Mouse (Mus musculus): Measurements from ENCODE around the gene Odf2. TPM values are rescaled to one million over a fixed set of nuclear protein-coding genes. Genes with fewer than 3 reads are reported as not detected.

The Odf2 gene
- polyA plus RNA-seq, 1 experiment from 2014 or later, result 65.6 TPM

- H3K27me3 ChIP-seq, result no peaks in the 10 kb centered on the region
- no peak overlapping the region for H3K27ac ChIP-seq (replicated peaks)
- H3K4me1 ChIP-seq (replicated peaks), result peaks cover 25% of the 10 kb centered on the region
- no peaks in the 10 kb centered on the region for H3K9me3 ChIP-seq
- no peak overlapping the region for H3K4me3 ChIP-seq
- no peak for ATAC-seq (ENCODE audit: low read depth)
- H3K4me2 ChIP-seq, result no peak overlapping the region
- H3K9ac ChIP-seq, result no peak overlapping the region
- H3K36me3 ChIP-seq, result peaks cover 42% of the 10 kb centered on the region
- WGBS, result 99% methylated on average over 7 of the region's 7 CpGs
These were observed 72.2 kb downstream of the Odf2 start for GRCm38 (mm10) chr2:29961246-29961645.

DNA sequence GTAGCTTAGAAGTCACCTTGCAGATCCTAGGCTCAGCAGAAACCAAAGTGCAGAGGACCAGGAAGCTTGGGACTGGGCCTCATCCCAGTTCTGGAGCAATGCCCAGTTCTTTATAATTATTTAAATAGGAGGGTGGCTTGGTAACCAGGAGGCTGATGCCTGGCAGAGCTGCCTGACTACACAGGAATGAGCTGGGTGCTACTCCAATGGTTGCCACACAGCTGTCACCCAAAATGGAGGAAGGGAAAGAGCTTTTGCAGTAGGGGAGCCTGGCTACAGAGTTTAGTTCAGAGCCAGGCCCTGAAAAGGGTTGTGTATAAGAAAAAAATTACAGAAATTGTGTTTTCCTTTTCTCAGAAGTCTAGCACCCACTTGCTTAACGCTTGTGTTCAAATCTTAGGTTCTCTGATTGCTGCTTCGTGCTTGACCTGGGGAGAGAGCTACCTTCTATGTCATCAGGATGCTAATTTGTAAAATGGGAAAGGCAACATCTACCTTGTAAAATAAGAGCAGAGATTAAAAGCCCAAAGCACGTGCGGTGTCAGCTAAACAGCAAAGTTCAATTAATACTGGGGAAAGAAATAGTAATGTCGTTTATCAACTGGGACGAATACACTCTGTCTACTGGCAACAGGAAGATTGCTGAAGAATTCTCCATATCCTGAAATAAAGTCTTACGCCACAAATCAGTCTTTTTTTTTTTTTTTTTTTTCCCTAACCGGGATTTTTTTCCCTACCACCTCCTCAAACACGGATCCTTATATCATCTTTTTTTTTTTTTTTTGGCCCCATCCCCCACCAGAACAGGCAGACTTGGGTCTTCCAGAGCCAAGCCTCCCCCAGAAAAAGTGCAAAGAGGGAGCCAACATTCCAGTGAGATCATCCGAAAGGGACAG is 75.6 kb downstream of the Odf2 start:
- peaks cover 25% of the 10 kb centered on the region for H3K36me3 ChIP-seq
- H3K27me3 ChIP-seq, result no peaks in the 10 kb centered on the region
- H3K27ac ChIP-seq (replicated peaks), result peak overlapping the region; percentile 99
- H3K9me3 ChIP-seq, result no peaks in the 10 kb centered on the region
- H3K4me2 ChIP-seq, result peak overlapping the region; percentile 87
- H3K4me1 ChIP-seq (replicated peaks), result peaks cover 57% of the 10 kb centered on the region
- peak overlapping the region; percentile 95 for H3K4me3 ChIP-seq
- no peak for ATAC-seq (ENCODE audit: low read depth)
- H3K9ac ChIP-seq, result peak overlapping the region; percentile 99
- WGBS, result 17% methylated on average over 10 of the region's 10 CpGs

- no peaks in the 10 kb centered on the region for H3K27me3 ChIP-seq
- H3K27ac ChIP-seq (replicated peaks), result peak within 1 kb of the TSS; percentile 99
- H3K36me3 ChIP-seq, result peaks cover 25% of the 10 kb centered on the region
- H3K4me3 ChIP-seq, result peak within 1 kb of the TSS; percentile 95
- ATAC-seq (ENCODE audit: low read depth), result peak; percentile 99
- H3K9me3 ChIP-seq, result no peaks in the 10 kb centered on the region
- H3K9ac ChIP-seq, result peak within 1 kb of the TSS; percentile 99
- H3K4me2 ChIP-seq, result peak within 1 kb of the TSS; percentile 87
- peaks cover 64% of the 10 kb centered on the region for H3K4me1 ChIP-seq (replicated peaks)
- WGBS, result under 1% methylated on average over 82 of the region's 82 CpGs
These were observed 76.3 kb downstream of the Odf2 start, which contains the start of gene Sptan1 for GRCm38 (mm10) chr2:29965250-29965843. TSS of gene Sptan1 (plus strand) at chr2:29965560.

DNA sequence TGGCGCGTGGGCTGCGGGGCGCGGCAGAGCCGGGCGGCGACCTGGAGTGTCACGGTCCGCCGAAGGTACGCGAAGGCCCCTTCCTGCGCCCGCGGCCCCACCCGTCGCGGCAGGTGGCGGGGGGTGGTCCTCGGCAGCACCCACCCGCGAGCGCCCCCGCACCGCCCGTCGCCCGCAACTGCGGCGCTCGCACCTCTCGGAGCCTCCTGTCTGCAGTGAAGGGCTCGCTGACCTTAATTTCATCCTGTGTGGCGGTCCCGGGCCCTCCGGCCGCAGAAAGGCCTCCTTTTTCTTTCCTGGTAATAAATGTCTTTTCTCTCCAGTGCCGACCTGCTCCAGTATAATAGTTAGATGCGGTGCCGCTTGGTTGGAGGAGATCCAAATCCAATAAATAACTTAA is 76.9 kb downstream of the Odf2 start:
- no peaks in the 10 kb centered on the region for H3K27me3 ChIP-seq
- no peaks in the 10 kb centered on the region for H3K9me3 ChIP-seq
- peaks cover 69% of the 10 kb centered on the region for H3K4me1 ChIP-seq (replicated peaks)
- H3K4me3 ChIP-seq, result peak overlapping the region; percentile 95
- ATAC-seq (ENCODE audit: low read depth), result peak; percentile 77
- peaks cover 26% of the 10 kb centered on the region for H3K36me3 ChIP-seq
- WGBS, result under 1% methylated on average over 26 of the region's 41 CpGs
- peak overlapping the region; percentile 99 for H3K27ac ChIP-seq (replicated peaks)
- H3K9ac ChIP-seq, result peak overlapping the region; percentile 99
- peak overlapping the region; percentile 87 for H3K4me2 ChIP-seq

DNA sequence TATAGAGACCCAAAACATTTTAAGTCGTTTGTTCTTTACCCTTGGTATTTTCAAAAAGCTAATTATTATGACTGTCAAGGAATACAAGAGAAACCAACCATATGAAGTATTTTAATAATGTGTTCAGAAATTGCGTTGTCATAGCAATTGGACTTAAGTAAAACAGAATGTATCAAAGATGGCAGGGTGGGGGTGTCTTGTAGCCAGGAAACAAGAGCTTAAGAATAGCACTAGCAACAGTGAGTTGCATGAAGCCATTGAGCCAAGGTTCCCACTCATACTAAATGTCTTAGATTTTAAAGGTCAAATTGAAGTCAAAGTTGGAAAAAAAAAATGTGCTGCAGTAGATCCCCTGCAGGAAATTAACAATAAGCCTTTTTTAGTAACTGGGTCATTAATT is 77.8 kb downstream of the Odf2 start:
- Histone ChIP-seq H3K4me2 (peak overlapping the region; percentile 87), H3K36me3 (peaks cover 26% of the 10 kb centered on the region), H3K4me1 (replicated peaks) (peaks cover 78% of the 10 kb centered on the region), H3K27me3 (no peaks in the 10 kb centered on the region), H3K9ac (peak overlapping the region; percentile 99), H3K9me3 (no peaks in the 10 kb centered on the region), H3K4me3 (peak overlapping the region; percentile 95), H3K27ac (replicated peaks) (peak overlapping the region; percentile 99)
- ATAC-seq (ENCODE audit: low read depth), result no peak
- 59% methylated on average over 2 of the region's 2 CpGs for WGBS

- no peak for ATAC-seq (ENCODE audit: low read depth)
- Histone ChIP-seq H3K27ac (replicated peaks) (no peak overlapping the region; the same call in 1 of the 2 replicates), H3K4me3 (peak overlapping the region; percentile 95), H3K9me3 (no peaks in the 10 kb centered on the region), H3K36me3 (peaks cover 26% of the 10 kb centered on the region), H3K27me3 (no peaks in the 10 kb centered on the region), H3K4me1 (replicated peaks) (peaks cover 87% of the 10 kb centered on the region), H3K4me2 (peak overlapping the region; percentile 87), H3K9ac (peak overlapping the region; percentile 99)
- WGBS, result 51% methylated on average over 5 of the region's 5 CpGs
These were observed 78.7 kb downstream of the Odf2 start for GRCm38 (mm10) chr2:29967768-29968167.

DNA sequence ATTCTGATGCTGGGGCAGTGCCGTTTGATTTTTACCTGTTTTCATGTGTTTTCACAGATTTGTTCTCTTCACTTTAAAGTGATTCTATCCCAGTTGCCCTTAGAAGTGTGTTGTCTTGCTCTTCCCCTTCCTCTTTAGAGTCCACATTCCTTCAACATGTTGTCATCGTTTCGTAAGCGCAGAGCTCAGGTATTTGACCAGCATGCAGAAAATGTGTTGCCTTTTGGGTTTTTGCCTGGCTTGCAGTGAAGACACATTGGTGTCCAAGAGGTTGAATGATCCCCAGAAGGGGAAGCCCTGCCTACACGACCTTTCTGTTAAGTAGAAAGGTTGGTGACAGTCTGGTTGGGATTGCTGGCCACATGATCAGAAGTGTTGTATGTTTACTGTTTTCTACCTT is 79.6 kb downstream of the Odf2 start:
- H3K9ac ChIP-seq, result peak overlapping the region; percentile 99

GRCm38 (mm10) chr2:29971838-29972635 is 83.0 kb downstream of the Odf2 start:
- no peak overlapping the region for H3K4me2 ChIP-seq

More for the DNA sequence above, 79.6 kb downstream of the Odf2 start:
- Histone ChIP-seq H3K27me3 (no peaks in the 10 kb centered on the region), H3K4me1 (replicated peaks) (peaks cover 85% of the 10 kb centered on the region), H3K9me3 (no peaks in the 10 kb centered on the region), H3K4me2 (peak overlapping the region; percentile 87), H3K27ac (replicated peaks) (no peak overlapping the region), H3K4me3 (peak overlapping the region; percentile 95; the same call in 1 of the 2 replicates), H3K36me3 (peaks cover 31% of the 10 kb centered on the region)
- ATAC-seq (ENCODE audit: low read depth), result no peak
- WGBS, result 79% methylated on average over 5 of the region's 5 CpGs

DNA sequence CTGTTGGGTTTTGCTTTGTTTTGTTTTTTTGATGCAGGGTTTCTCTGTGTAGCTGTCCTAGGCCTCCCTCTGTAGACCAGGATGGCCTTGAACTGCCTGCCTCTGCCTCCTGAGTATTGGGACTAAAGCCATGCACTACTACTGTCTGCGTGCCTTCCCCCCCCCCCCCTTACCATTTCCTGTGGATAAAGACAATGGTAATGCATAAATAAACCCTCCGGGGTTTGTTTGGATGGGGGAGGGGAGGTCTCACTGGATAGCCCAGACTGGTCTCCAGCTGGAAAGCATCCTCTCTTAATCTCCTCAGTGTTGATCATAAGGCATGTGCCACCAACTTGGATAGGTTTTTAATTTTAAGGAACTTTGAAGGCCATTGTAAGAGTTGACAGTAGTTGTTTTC is 84.5 kb downstream of the Odf2 start:
- no peak overlapping the region for H3K4me3 ChIP-seq
- WGBS, result 0% methylated on average over 2 of the region's 2 CpGs
- H3K4me2 ChIP-seq, result no peak overlapping the region
- H3K4me1 ChIP-seq (replicated peaks), result peaks cover 72% of the 10 kb centered on the region
- peak; percentile 63; the same call in 1 of the 2 replicates for ATAC-seq (ENCODE audit: low read depth)
- peaks cover 42% of the 10 kb centered on the region for H3K36me3 ChIP-seq
- H3K27me3 ChIP-seq, result no peaks in the 10 kb centered on the region
- H3K9ac ChIP-seq, result no peak overlapping the region
- H3K27ac ChIP-seq (replicated peaks), result no peak overlapping the region
- H3K9me3 ChIP-seq, result no peaks in the 10 kb centered on the region

More at GRCm38 (mm10) chr2:29971838-29972635, 83.0 kb downstream of the Odf2 start:
- Histone ChIP-seq H3K36me3 (peaks cover 45% of the 10 kb centered on the region), H3K4me1 (replicated peaks) (peaks cover 85% of the 10 kb centered on the region), H3K27ac (replicated peaks) (peak overlapping the region; percentile 9; the same call in 1 of the 2 replicates), H3K9ac (no peak overlapping the region), H3K4me3 (no peak overlapping the region), H3K9me3 (no peaks in the 10 kb centered on the region), H3K27me3 (no peaks in the 10 kb centered on the region)
- peak; percentile 63; the same call in 1 of the 2 replicates for ATAC-seq (ENCODE audit: low read depth)
- 77% methylated on average over 9 of the region's 9 CpGs for WGBS

DNA sequence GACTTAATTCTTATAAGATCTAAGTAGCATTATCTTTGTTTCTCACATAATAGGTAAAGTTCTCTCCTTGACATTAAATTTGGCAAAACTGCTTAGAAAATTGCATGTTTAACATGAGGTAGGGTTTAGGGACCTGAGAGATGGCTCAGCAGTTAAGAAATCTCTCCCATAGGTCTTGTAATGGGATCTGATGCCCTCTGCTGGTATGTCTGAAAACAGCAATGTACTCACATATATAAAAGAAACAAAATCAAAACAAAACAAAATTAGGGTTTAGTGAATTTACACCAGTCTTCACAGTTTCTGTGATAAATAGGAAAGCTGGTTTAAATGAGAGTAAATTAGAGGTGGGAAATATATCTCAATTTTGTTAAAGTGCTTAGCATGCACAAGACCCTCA is 88.3 kb downstream of the Odf2 start:
- ATAC-seq (ENCODE audit: low read depth), result no peak
- Histone ChIP-seq H3K4me1 (replicated peaks) (peaks cover 36% of the 10 kb centered on the region), H3K9me3 (no peaks in the 10 kb centered on the region), H3K4me2 (no peak overlapping the region), H3K27me3 (no peaks in the 10 kb centered on the region), H3K36me3 (peaks cover 60% of the 10 kb centered on the region), H3K27ac (replicated peaks) (no peak overlapping the region), H3K9ac (no peak overlapping the region), H3K4me3 (no peak overlapping the region)

DNA sequence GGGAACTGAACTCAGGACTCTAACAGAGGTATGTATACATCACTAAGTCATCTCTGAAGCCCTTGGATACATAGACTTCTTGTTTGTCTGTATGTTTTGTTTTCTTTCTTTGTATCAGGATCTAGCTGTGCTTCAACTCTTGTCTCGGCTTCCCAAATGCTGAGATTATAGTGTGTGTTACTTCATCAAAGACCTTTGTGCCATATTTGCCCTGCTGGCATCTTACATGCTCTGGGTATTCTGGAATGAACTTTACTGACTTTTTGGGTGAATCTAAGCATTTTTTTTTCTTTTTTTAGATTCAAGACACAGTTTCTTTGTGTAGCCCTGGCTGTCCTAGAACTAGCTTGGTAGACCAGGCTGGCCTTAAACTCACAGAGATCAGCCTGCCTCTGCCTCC is 91.6 kb downstream of the Odf2 start:
- Histone ChIP-seq H3K4me1 (replicated peaks) (peaks cover 7% of the 10 kb centered on the region; the same call in 1 of the 2 replicates), H3K27ac (replicated peaks) (no peak overlapping the region), H3K4me2 (no peak overlapping the region), H3K9me3 (no peaks in the 10 kb centered on the region), H3K4me3 (no peak overlapping the region), H3K27me3 (no peaks in the 10 kb centered on the region), H3K36me3 (peaks cover 87% of the 10 kb centered on the region), H3K9ac (no peak overlapping the region)
- 86% methylated on average over 1 of the region's 1 CpGs for WGBS
- ATAC-seq (ENCODE audit: low read depth), result no peak
